Mouse (Mus musculus) neutrophil, adult 65 days (primary cell): ENCODE data around the gene Olfr807. TPM values are rescaled to one million over a fixed set of nuclear protein-coding genes. Genes with fewer than 3 reads are reported as not detected.

Source experiments
- total RNA-seq: library from RNA; stranded (reverse); gene quantifications from 2 replicates; pipeline ENCODE4 v1.2.4, GENCODE M21; 2023

Gene Olfr807
- total RNA-seq, result not detected in 2 replicates

GRCm38 (mm10) chr10:129757693-129758092 is at the start of gene Olfr807:
Gene Olfr807, minus strand, starts transcription at chr10:129757793.

GRCm38 (mm10) chr10:129804296-129804695 is 46.7 kb upstream of the Olfr807 start, which contains the start of gene Olfr811:
Gene Olfr811, minus strand, starts transcription at chr10:129804396.

DNA sequence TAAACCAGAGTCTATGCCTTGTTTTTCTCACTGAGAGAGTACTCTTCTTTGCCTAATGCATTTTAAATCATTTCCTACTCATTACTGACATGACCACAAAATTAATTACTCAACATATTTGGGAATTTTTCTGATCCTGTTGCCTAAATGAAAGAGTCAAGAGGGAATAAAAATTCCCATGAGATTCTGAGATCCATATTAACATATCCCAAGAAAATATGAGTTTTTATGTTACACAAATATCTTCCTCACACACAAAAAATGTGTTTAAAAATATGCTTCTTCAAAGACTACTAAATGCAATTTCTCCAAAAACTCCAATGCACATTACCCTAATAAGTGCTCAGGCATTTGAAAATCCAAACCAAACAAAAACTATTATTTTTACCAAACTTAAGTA is 37.2 kb upstream of the Olfr807 start, which contains the start of gene Olfr810:
Olfr810 (minus strand) TSS at position 101 of the 400 bp plus-strand sequence.

GRCm38 (mm10) chr10:129774338-129774737 is 16.7 kb upstream of the Olfr807 start, which contains the start of gene Olfr809:
Gene Olfr809, plus strand, starts transcription at chr10:129774638.

GRCm38 (mm10) chr10:129765182-129765581 is 7.6 kb upstream of the Olfr807 start, which contains the start of gene Olfr808:
Gene Olfr808, plus strand, starts transcription at chr10:129765482.

GRCm38 (mm10) chr10:129741821-129742220 is 15.8 kb downstream of the Olfr807 start, which contains the start of gene Olfr806:
Gene Olfr806, minus strand, starts transcription at chr10:129741921.

DNA sequence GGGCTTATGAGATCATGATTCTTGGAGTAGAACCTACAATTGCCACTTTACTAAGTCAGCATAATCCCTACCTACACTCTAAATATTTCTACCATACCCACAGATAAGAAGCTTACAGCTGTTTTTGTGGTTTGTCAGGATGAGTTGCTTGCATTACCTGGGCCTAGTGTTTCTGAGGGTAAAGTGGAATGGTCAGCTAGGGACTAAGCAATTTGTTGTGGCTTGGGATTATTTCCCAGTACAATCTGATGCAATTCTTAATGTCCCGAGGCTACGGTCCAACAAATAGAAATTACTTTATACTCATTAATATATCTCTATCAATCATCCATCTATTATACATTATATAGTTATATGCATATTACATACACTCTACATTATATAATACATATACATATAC is 28.3 kb downstream of the Olfr807 start, which contains the start of gene Olfr805:
Olfr805 (minus strand) TSS at position 101 of the 400 bp plus-strand sequence.

Other genes starting within 250 kb of the Olfr807 start
- not detected in 2 replicates for gene Olfr791, start 236.0 kb downstream of the Olfr807 start, total RNA-seq
- not detected in 2 replicates for gene Olfr792, start 218.6 kb downstream of the Olfr807 start, total RNA-seq
- gene Olfr794, start 190.1 kb downstream of the Olfr807 start, total RNA-seq, result not detected in 2 replicates
- not detected in 2 replicates for gene Olfr796, start 145.2 kb downstream of the Olfr807 start, total RNA-seq
- not detected in 2 replicates for gene Olfr798, start 129.9 kb downstream of the Olfr807 start, total RNA-seq
- gene Olfr799, start 120.3 kb downstream of the Olfr807 start, total RNA-seq, result not detected in 2 replicates
- gene Olfr800, start 100.1 kb downstream of the Olfr807 start, total RNA-seq, result not detected in 2 replicates
- gene Olfr801, start 83.9 kb downstream of the Olfr807 start, total RNA-seq, result not detected in 2 replicates
- gene Olfr802, start 69.6 kb downstream of the Olfr807 start, total RNA-seq, result not detected in 2 replicates
- gene Olfr803, start 63.5 kb downstream of the Olfr807 start, total RNA-seq, result not detected in 2 replicates
- not detected in 2 replicates for gene Olfr804, start 54.6 kb downstream of the Olfr807 start, total RNA-seq
- not detected in 2 replicates for gene Olfr805, start 28.4 kb downstream of the Olfr807 start, total RNA-seq
- not detected in 2 replicates for gene Olfr806, start 15.9 kb downstream of the Olfr807 start, total RNA-seq
- not detected in 2 replicates for gene Olfr808, start 7.7 kb upstream of the Olfr807 start, total RNA-seq
- not detected in 2 replicates for gene Olfr809, start 16.8 kb upstream of the Olfr807 start, total RNA-seq
- not detected in 2 replicates for gene Olfr810, start 37.1 kb upstream of the Olfr807 start, total RNA-seq
- not detected in 2 replicates for gene Olfr811, start 46.6 kb upstream of the Olfr807 start, total RNA-seq
- gene Olfr812, start 88.3 kb upstream of the Olfr807 start, total RNA-seq, result not detected in 2 replicates
- gene Olfr813, start 97.6 kb upstream of the Olfr807 start, total RNA-seq, result not detected in 2 replicates
- not detected in 2 replicates for gene Olfr814, start 122.1 kb upstream of the Olfr807 start, total RNA-seq
- gene Olfr815, start 148.1 kb upstream of the Olfr807 start, total RNA-seq, result not detected in 2 replicates
- gene Olfr816, start 157.8 kb upstream of the Olfr807 start, total RNA-seq, result not detected in 2 replicates
- not detected in 2 replicates for gene Olfr818, start 191.3 kb upstream of the Olfr807 start, total RNA-seq
- not detected in 2 replicates for gene Olfr819, start 209.5 kb upstream of the Olfr807 start, total RNA-seq
- gene Olfr247, start 218.3 kb upstream of the Olfr807 start, total RNA-seq, result not detected in 2 replicates
- not detected in 2 replicates for gene Gm10310, start 227.3 kb upstream of the Olfr807 start, total RNA-seq